Mouse (Mus musculus): ENCODE measurements around the gene Nr6a1.

GRCm38 (mm10) chr2:38817487-38817886 is 110.0 kb downstream of the Nr6a1 start:
- TF ChIP-seq CTCF (IDR thresholded peaks at IDR 0.05; ENCODE audit: low read depth, low read length) (no peak), TAL1 (conservative IDR thresholded peaks at IDR 0.05; ENCODE audit: low read depth, low read length) (no peak), POLR2AphosphoS5 (IDR thresholded peaks at IDR 0.05; ENCODE audit: insufficient replicate concordance, low read depth, low read length) (no peak)
